Mouse (Mus musculus) heart, postnatal 0 days (tissue): ENCODE results near the gene Foxp1.

Experiments used
- CTCF ChIP-seq: IDR thresholded peaks from 2 replicates; pipeline ENCODE4 v1.5.1; 2016; ENCODE audit warnings: antibody characterized with exemption, control low read depth, low read depth
- EP300 ChIP-seq: IDR thresholded peaks from 2 replicates; pipeline ENCODE4 v1.6.1; 2016; ENCODE audit warnings: antibody characterized with exemption, low read depth

DNA sequence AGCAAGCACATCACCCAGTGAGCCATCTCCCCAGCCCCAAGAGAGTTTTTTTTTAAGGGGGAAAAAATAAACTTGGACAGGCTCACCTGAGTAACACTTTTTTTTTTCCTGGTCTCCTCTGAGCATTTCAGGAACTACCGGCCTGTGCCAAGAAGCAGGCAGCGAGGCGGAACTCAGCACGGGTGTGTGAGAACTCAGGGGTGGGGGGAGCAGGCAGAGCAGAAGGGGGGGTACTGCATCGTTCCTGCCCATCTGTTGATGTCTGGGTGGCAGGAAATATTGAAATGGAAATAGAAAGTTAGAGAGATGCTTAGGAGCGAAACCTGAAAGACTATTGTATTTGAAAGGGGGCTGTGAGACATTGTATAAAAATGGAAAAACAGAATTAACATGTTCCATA is 146.7 kb downstream of the Foxp1 start:
- TF ChIP-seq CTCF (no peak), EP300 (no peak)
